Mouse (Mus musculus) ES-Bruce4 (cell line): Measurements from ENCODE around the gene Sprtn.

Source experiments
- CTCF ChIP-seq: IDR thresholded peaks from one replicate; pipeline ENCODE4 v1.8.1; 2011; ENCODE audit warnings: low read depth, low read length
- POLR2A ChIP-seq: IDR thresholded peaks from one replicate; pipeline ENCODE4 v1.8.1; 2011; ENCODE audit warnings: low read length; ENCODE audit not compliant: insufficient read depth

GRCm38 (mm10) chr8:124892596-124892995 is 5.1 kb upstream of the Sprtn start:
- no peak for TF ChIP-seq CTCF
- no peak for TF ChIP-seq POLR2A
